Mouse (Mus musculus): ENCODE measurements around the gene Tgfbr3. TPM values are rescaled to one million over a fixed set of nuclear protein-coding genes. Genes with fewer than 3 reads are reported as not detected.
A peak's percentile ranks its signal among the peaks of the same experiment; 100 is the strongest.

Tgfbr3 gene
- polyA plus RNA-seq, 1 experiment: 0.71 TPM

GRCm38 (mm10) chr5:107272252-107273028 is 17.0 kb downstream of the Tgfbr3 start:
- Histone ChIP-seq H3ac (ENCODE audit: control insufficient read depth, insufficient read length) (no peak overlapping the region), H3K36me3 (ENCODE audit: control insufficient read depth, insufficient read depth) (no peaks in the 10 kb centered on the region), H3K27me3 (ENCODE audit: control insufficient read depth, insufficient read depth, insufficient read length) (no peaks in the 10 kb centered on the region), H3K4me2 (ENCODE audit: low read depth) (no peak overlapping the region), H3K79me2 (ENCODE audit: control insufficient read depth, insufficient read depth) (no peaks in the 10 kb centered on the region), H3K4me3 (no peak overlapping the region)
- no peak for TF ChIP-seq MYOD1 (IDR thresholded peaks at IDR 0.05; ENCODE audit: control insufficient read depth in 1 of 3, insufficient read length in 2 of 3, low read depth in 2 of 3)
- no peak for TF ChIP-seq POLR2A (IDR thresholded peaks at IDR 0.05; ENCODE audit: insufficient read length, low read depth)
- no peak for TF ChIP-seq REST (IDR thresholded peaks at IDR 0.05; ENCODE audit: insufficient read depth, insufficient read length)
- no peak for TF ChIP-seq CEBPB (IDR thresholded peaks at IDR 0.05; ENCODE audit: insufficient read depth, poor library complexity, severe bottlenecking)
- no peak for TF ChIP-seq TCF12 (IDR thresholded peaks at IDR 0.05; ENCODE audit: insufficient read depth, poor library complexity, severe bottlenecking)
- no peak for TF ChIP-seq MAX (IDR thresholded peaks at IDR 0.05; ENCODE audit: low read depth)
- no peak for TF ChIP-seq USF1 (IDR thresholded peaks at IDR 0.05; ENCODE audit: low read depth)
- no peak for TF ChIP-seq SRF (IDR thresholded peaks at IDR 0.05; ENCODE audit: control insufficient read depth, insufficient read length, low read depth)
- TF ChIP-seq POLR2AphosphoS2 (IDR thresholded peaks at IDR 0.05; ENCODE audit: insufficient read length, low read depth): no peak
- TF ChIP-seq MYOG (IDR thresholded peaks at IDR 0.05; ENCODE audit: control insufficient read depth in 1 of 3, insufficient read depth in 1 of 3, insufficient read length in 2 of 3, low read depth in 2 of 3): no peak
- TF ChIP-seq TCF3 (IDR thresholded peaks at IDR 0.05; ENCODE audit: insufficient read length, low read depth): no peak
- TF ChIP-seq E2F4 (IDR thresholded peaks at IDR 0.05; ENCODE audit: insufficient read depth): no peak

DNA sequence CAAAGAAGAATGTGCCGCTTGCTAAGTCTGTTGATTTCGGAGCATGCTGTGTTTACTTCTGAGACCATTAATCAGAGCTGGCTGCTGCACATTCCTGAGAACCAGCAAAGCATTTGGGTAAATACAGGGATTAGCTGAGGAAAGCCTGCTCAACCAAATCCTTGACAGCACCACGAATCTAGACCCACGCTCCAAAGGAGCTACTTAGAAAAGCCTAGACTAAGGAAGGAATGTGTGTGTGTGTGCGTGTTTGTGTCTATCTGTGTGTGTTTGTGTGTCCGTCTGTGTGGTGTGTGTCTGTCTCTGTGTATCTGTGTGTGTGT is 20.5 kb downstream of the Tgfbr3 start:
- Histone ChIP-seq H3ac (ENCODE audit: control insufficient read depth, insufficient read length) (no peak overlapping the region), H3K36me3 (ENCODE audit: control insufficient read depth, insufficient read depth) (no peaks in the 10 kb centered on the region), H3K27me3 (ENCODE audit: control insufficient read depth, insufficient read depth, insufficient read length) (peaks cover 7% of the 10 kb centered on the region), H3K4me3 (no peak overlapping the region), H3K4me2 (ENCODE audit: low read depth) (no peak overlapping the region), H3K79me2 (ENCODE audit: control insufficient read depth, insufficient read depth) (no peaks in the 10 kb centered on the region)
- no peak for TF ChIP-seq MYOD1 (IDR thresholded peaks at IDR 0.05; ENCODE audit: control insufficient read depth in 1 of 3, insufficient read length in 2 of 3, low read depth in 2 of 3)
- TF ChIP-seq E2F4 (IDR thresholded peaks at IDR 0.05; ENCODE audit: insufficient read depth): no peak
- no peak for TF ChIP-seq TCF3 (IDR thresholded peaks at IDR 0.05; ENCODE audit: insufficient read length, low read depth)
- TF ChIP-seq POLR2A (IDR thresholded peaks at IDR 0.05; ENCODE audit: insufficient read length, low read depth): no peak
- no peak for TF ChIP-seq USF1 (IDR thresholded peaks at IDR 0.05; ENCODE audit: low read depth)
- TF ChIP-seq REST (IDR thresholded peaks at IDR 0.05; ENCODE audit: insufficient read depth, insufficient read length): no peak
- no peak for TF ChIP-seq CEBPB (IDR thresholded peaks at IDR 0.05; ENCODE audit: insufficient read depth, poor library complexity, severe bottlenecking)
- TF ChIP-seq MAX (IDR thresholded peaks at IDR 0.05; ENCODE audit: low read depth): no peak
- TF ChIP-seq MYOG (IDR thresholded peaks at IDR 0.05; ENCODE audit: control insufficient read depth in 1 of 3, insufficient read depth in 1 of 3, insufficient read length in 2 of 3, low read depth in 2 of 3): no peak

GRCm38 (mm10) chr5:107268121-107269005 is 21.1 kb downstream of the Tgfbr3 start:
- H3K79me2 ChIP-seq (ENCODE audit: control insufficient read depth, insufficient read depth): no peaks in the 10 kb centered on the region
- peak overlapping the region; percentile 13 for H3K4me2 ChIP-seq (ENCODE audit: low read depth)
- H3K36me3 ChIP-seq (ENCODE audit: control insufficient read depth, insufficient read depth): no peaks in the 10 kb centered on the region
- no peak overlapping the region for H3K4me3 ChIP-seq
- peaks cover 7% of the 10 kb centered on the region for H3K27me3 ChIP-seq (ENCODE audit: control insufficient read depth, insufficient read depth, insufficient read length)
- TF ChIP-seq POLR2AphosphoS2 (IDR thresholded peaks at IDR 0.05; ENCODE audit: insufficient read length, low read depth) (no peak), POLR2A (IDR thresholded peaks at IDR 0.05; ENCODE audit: insufficient read length, low read depth) (no peak), USF1 (IDR thresholded peaks at IDR 0.05; ENCODE audit: low read depth) (no peak), REST (IDR thresholded peaks at IDR 0.05; ENCODE audit: insufficient read depth, insufficient read length) (no peak), CEBPB (IDR thresholded peaks at IDR 0.05; ENCODE audit: insufficient read depth, poor library complexity, severe bottlenecking) (no peak), TCF3 (IDR thresholded peaks at IDR 0.05; ENCODE audit: insufficient read length, low read depth) (no peak), MAX (IDR thresholded peaks at IDR 0.05; ENCODE audit: low read depth) (no peak), MYOD1 (IDR thresholded peaks at IDR 0.05; ENCODE audit: control insufficient read depth in 1 of 3, insufficient read length in 2 of 3, low read depth in 2 of 3) (no peak), E2F4 (IDR thresholded peaks at IDR 0.05; ENCODE audit: insufficient read depth) (no peak), SRF (IDR thresholded peaks at IDR 0.05; ENCODE audit: control insufficient read depth, insufficient read length, low read depth) (no peak), MYOG (IDR thresholded peaks at IDR 0.05; ENCODE audit: control insufficient read depth in 1 of 3, insufficient read depth in 1 of 3, insufficient read length in 2 of 3, low read depth in 2 of 3) (no peak), TCF12 (IDR thresholded peaks at IDR 0.05; ENCODE audit: insufficient read depth, poor library complexity, severe bottlenecking) (no peak)
- H3ac ChIP-seq (ENCODE audit: control insufficient read depth, insufficient read length): no peak overlapping the region

DNA sequence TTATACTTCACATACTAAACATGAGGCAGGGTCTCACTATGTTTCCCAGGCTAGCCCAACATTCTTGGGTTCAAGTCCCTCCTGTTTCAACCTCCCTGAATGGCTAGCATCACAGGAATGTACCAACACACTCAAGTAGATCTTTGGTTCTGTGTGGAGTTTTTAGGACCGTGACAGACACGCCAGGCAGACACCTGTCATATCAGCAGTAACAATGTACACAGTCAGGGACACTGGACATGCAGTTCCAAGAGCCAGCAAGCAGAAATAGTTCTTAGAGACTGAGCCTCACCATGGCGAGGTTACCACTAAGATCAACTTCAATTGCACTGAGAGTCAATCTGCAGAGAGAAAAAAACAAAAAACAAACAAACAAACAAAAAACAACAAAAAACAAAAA is 22.9 kb downstream of the Tgfbr3 start:
- no peak for TF ChIP-seq USF1 (IDR thresholded peaks at IDR 0.05; ENCODE audit: low read depth)
- no peak for TF ChIP-seq SRF (IDR thresholded peaks at IDR 0.05; ENCODE audit: control insufficient read depth, insufficient read length, low read depth)
- Histone ChIP-seq H3K36me3 (ENCODE audit: control insufficient read depth, insufficient read depth) (no peaks in the 10 kb centered on the region), H3K4me2 (ENCODE audit: low read depth) (no peak overlapping the region), H3ac (ENCODE audit: control insufficient read depth, insufficient read length) (no peak overlapping the region), H3K27me3 (ENCODE audit: control insufficient read depth, insufficient read depth, insufficient read length) (peaks cover 7% of the 10 kb centered on the region), H3K79me2 (ENCODE audit: control insufficient read depth, insufficient read depth) (no peaks in the 10 kb centered on the region), H3K4me3 (no peak overlapping the region)

Measured in myocyte (in vitro differentiated cells).